Mouse (Mus musculus): ENCODE results near the gene Tmem132e. TPM values are rescaled to one million over a fixed set of nuclear protein-coding genes. Genes with fewer than 3 reads are reported as not detected.

Gene Tmem132e
- total and polyA plus RNA-seq, 3 experiments: not detected

- Histone ChIP-seq H3K4me1 (ENCODE audit: control insufficient read depth in 1 of 2, insufficient read depth in 2 of 2) (no peaks in the 10 kb centered on the region), H3K79me2 (replicated peaks; ENCODE audit: control insufficient read depth, extremely low read depth, insufficient read depth, poor library complexity, severe bottlenecking) (no peaks in the 10 kb centered on the region), H3K4me3 (replicated peaks in 1 of 3; ENCODE audit: low read depth in 2 of 3, low read length in 2 of 3, poor library complexity in 1 of 3) (no peak overlapping the region), H3K27ac (ENCODE audit: insufficient read depth, low read depth) (no peak overlapping the region), H3K4me2 (ENCODE audit: insufficient read depth, low read depth, poor library complexity, severe bottlenecking) (no peak overlapping the region), H3K9me3 (replicated peaks; ENCODE audit: low read length) (peaks cover 41% of the 10 kb centered on the region), H3K36me3 (replicated peaks in 1 of 2; ENCODE audit: control insufficient read depth in 1 of 2, insufficient read depth in 1 of 2, low read length in 1 of 2) (no peaks in the 10 kb centered on the region), H3K27me3 (replicated peaks) (peaks cover 33% of the 10 kb centered on the region), H3K9ac (ENCODE audit: insufficient read depth, low read depth) (no peak overlapping the region)
- no peak for DNase-seq (ENCODE audit: extremely low read depth)
- dilution Hi-C loops (cut with MboI; ENCODE audit: extremely low pct_ligation_motif_present, extremely low pct_unique_long_range_greater_than_20kb, low sequenced_read_pairs): no loop called here
- TF ChIP-seq NELFE (IDR thresholded peaks at IDR 0.05; ENCODE audit: low read depth, low read length) (no peak), JUND (conservative IDR thresholded peaks at IDR 0.05; ENCODE audit: low read depth, low read length) (no peak), NRF1 (IDR thresholded peaks at IDR 0.05; ENCODE audit: low read depth, low read length) (no peak), USF1 (IDR thresholded peaks at IDR 0.05; ENCODE audit: low read depth, low read length) (no peak), ZNF384 (IDR thresholded peaks at IDR 0.05; ENCODE audit: low read depth, low read length) (no peak), PAX5 (IDR thresholded peaks at IDR 0.05; ENCODE audit: low read length) (no peak)
- in situ Hi-C loops (cut with MboI; ENCODE audit: low pct_ligation_motif_present, low pct_unique_long_range_greater_than_20kb, low sequenced_read_pairs): no loop called here
Measured at GRCm38 (mm10) chr11:82386970-82387540, 1.6 kb upstream of the Tmem132e start.

GRCm38 (mm10) chr11:82387711-82388341 is 874 bp upstream of the Tmem132e start:
- Histone ChIP-seq H3K4me3 (replicated peaks in 1 of 3; ENCODE audit: low read depth in 2 of 3, low read length in 2 of 3, poor library complexity in 1 of 3) (no peak overlapping the region), H3K27me3 (replicated peaks) (peaks cover 35% of the 10 kb centered on the region), H3K4me2 (ENCODE audit: insufficient read depth, low read depth, poor library complexity, severe bottlenecking) (no peak overlapping the region), H3K9me3 (replicated peaks; ENCODE audit: low read length) (peaks cover 41% of the 10 kb centered on the region), H3K27ac (ENCODE audit: insufficient read depth, low read depth) (no peak overlapping the region), H3K9ac (ENCODE audit: insufficient read depth, low read depth) (no peak overlapping the region), H3K4me1 (ENCODE audit: control insufficient read depth in 1 of 2, insufficient read depth in 2 of 2) (no peaks in the 10 kb centered on the region), H3K79me2 (replicated peaks; ENCODE audit: control insufficient read depth, extremely low read depth, insufficient read depth, poor library complexity, severe bottlenecking) (no peaks in the 10 kb centered on the region), H3K36me3 (replicated peaks in 1 of 2; ENCODE audit: control insufficient read depth in 1 of 2, insufficient read depth in 1 of 2, low read length in 1 of 2) (no peaks in the 10 kb centered on the region)
- dilution Hi-C loops (cut with MboI; ENCODE audit: extremely low pct_ligation_motif_present, extremely low pct_unique_long_range_greater_than_20kb, low sequenced_read_pairs) (no loop called here), in situ Hi-C loops (cut with MboI; ENCODE audit: low pct_ligation_motif_present, low pct_unique_long_range_greater_than_20kb, low sequenced_read_pairs) (no loop called here)
- TF ChIP-seq MAFK (IDR thresholded peaks at IDR 0.05; ENCODE audit: insufficient replicate concordance, low read length) (no peak), SMC3 (IDR thresholded peaks at IDR 0.05; ENCODE audit: low read depth, low read length) (no peak), UBTF (IDR thresholded peaks at IDR 0.05; ENCODE audit: low read depth, low read length) (no peak), NRF1 (IDR thresholded peaks at IDR 0.05; ENCODE audit: low read depth, low read length) (no peak)
- DNase-seq (ENCODE audit: extremely low read depth): no peak

GRCm38 (mm10) chr11:82389396-82390291 is 944 bp downstream of the Tmem132e start:
- in situ Hi-C loops (cut with MboI; ENCODE audit: low pct_ligation_motif_present, low pct_unique_long_range_greater_than_20kb, low sequenced_read_pairs): no loop called here
- Histone ChIP-seq H3K4me2 (ENCODE audit: insufficient read depth, low read depth, poor library complexity, severe bottlenecking) (no peak overlapping the region), H3K9ac (ENCODE audit: insufficient read depth, low read depth) (no peak overlapping the region), H3K4me3 (replicated peaks in 1 of 3; ENCODE audit: low read depth in 2 of 3, low read length in 2 of 3, poor library complexity in 1 of 3) (no peak overlapping the region), H3K4me1 (ENCODE audit: control insufficient read depth in 1 of 2, insufficient read depth in 2 of 2) (no peaks in the 10 kb centered on the region), H3K27ac (ENCODE audit: insufficient read depth, low read depth) (no peak overlapping the region), H3K36me3 (replicated peaks in 1 of 2; ENCODE audit: control insufficient read depth in 1 of 2, insufficient read depth in 1 of 2, low read length in 1 of 2) (no peaks in the 10 kb centered on the region), H3K79me2 (replicated peaks; ENCODE audit: control insufficient read depth, extremely low read depth, insufficient read depth, poor library complexity, severe bottlenecking) (no peaks in the 10 kb centered on the region), H3K27me3 (replicated peaks) (peaks cover 40% of the 10 kb centered on the region), H3K9me3 (replicated peaks; ENCODE audit: low read length) (peaks cover 41% of the 10 kb centered on the region)
- dilution Hi-C loops (cut with MboI; ENCODE audit: extremely low pct_ligation_motif_present, extremely low pct_unique_long_range_greater_than_20kb, low sequenced_read_pairs): no loop called here
- DNase-seq (ENCODE audit: extremely low read depth): no peak
- TF ChIP-seq CTCF (conservative IDR thresholded peaks at IDR 0.05 in 1 of 2, IDR thresholded peaks at IDR 0.05 in 1 of 2; ENCODE audit: low read depth in 2 of 2, low read length in 2 of 2): no peak
- TF ChIP-seq MAX (IDR thresholded peaks at IDR 0.05; ENCODE audit: low read length): no peak
- TF ChIP-seq RAD21 (IDR thresholded peaks at IDR 0.05; ENCODE audit: low read depth, low read length): no peak
- no peak for TF ChIP-seq MEF2A (IDR thresholded peaks at IDR 0.05; ENCODE audit: borderline replicate concordance, low read depth, low read length)
- TF ChIP-seq NRF1 (IDR thresholded peaks at IDR 0.05; ENCODE audit: low read depth, low read length): no peak
- TF ChIP-seq JUND (conservative IDR thresholded peaks at IDR 0.05; ENCODE audit: low read depth, low read length): no peak
- TF ChIP-seq MAFK (IDR thresholded peaks at IDR 0.05; ENCODE audit: insufficient replicate concordance, low read length): no peak
- no peak for TF ChIP-seq POLR2AphosphoS2 (IDR thresholded peaks at IDR 0.05; ENCODE audit: low read depth, low read length)
- TF ChIP-seq KAT2A (IDR thresholded peaks at IDR 0.05; ENCODE audit: insufficient replicate concordance, low read length): no peak
- TF ChIP-seq ETS1 (conservative IDR thresholded peaks at IDR 0.05; ENCODE audit: low read depth, low read length): no peak
- no peak for TF ChIP-seq IRF4 (IDR thresholded peaks at IDR 0.05; ENCODE audit: low read depth, low read length)
- no peak for TF ChIP-seq SIN3A (IDR thresholded peaks at IDR 0.05; ENCODE audit: low read length)
- TF ChIP-seq MXI1 (IDR thresholded peaks at IDR 0.05; ENCODE audit: low read depth, low read length): no peak
- no peak for TF ChIP-seq SMC3 (IDR thresholded peaks at IDR 0.05; ENCODE audit: low read depth, low read length)
- no peak for TF ChIP-seq E2F4 (IDR thresholded peaks at IDR 0.05; ENCODE audit: insufficient replicate concordance, low read depth, low read length)
- TF ChIP-seq RCOR1 (conservative IDR thresholded peaks at IDR 0.05; ENCODE audit: low read depth, low read length): no peak
- TF ChIP-seq HCFC1 (IDR thresholded peaks at IDR 0.05; ENCODE audit: low read depth, low read length): no peak

Measured in CH12.LX (cell line).